Mouse (Mus musculus) neural tube, embryonic 13.5 days (tissue): ENCODE measurements around the gene Eif4g3. TPM values are rescaled to one million over a fixed set of nuclear protein-coding genes. Genes with fewer than 3 reads are reported as not detected.

Experiments
- ATAC-seq: fragments of 200-750 bp; cut with Nextera tagmentation; 2 replicates; pipeline ENCODE4 v1.8.0; 2017; ENCODE audit warnings: low read depth, mild to moderate bottlenecking, moderate TSS enrichment, moderate library complexity
- H3K27ac ChIP-seq: fragments of 300-500 bp; sonication (generic); replicated peaks from 2 replicates; pipeline ENCODE4 v1.5.1; 2015; ENCODE audit warnings: moderate library complexity, mild to moderate bottlenecking, inconsistent platforms
- H3K27me3 ChIP-seq: fragments of 300-500 bp; sonication (generic); 2 replicates; pipeline ENCODE4 v1.6.1; 2015; ENCODE audit warnings: mild to moderate bottlenecking, inconsistent platforms
- H3K36me3 ChIP-seq: fragments of 300-500 bp; sonication (generic); 2 replicates; pipeline ENCODE4 v1.6.1; 2015; ENCODE audit warnings: mild to moderate bottlenecking, inconsistent platforms
- H3K4me1 ChIP-seq: fragments of 300-500 bp; sonication (generic); replicated peaks from 2 replicates; pipeline ENCODE4 v1.6.1; 2015; ENCODE audit warnings: inconsistent platforms
- H3K4me2 ChIP-seq: fragments of 300-500 bp; sonication (generic); 2 replicates; pipeline ENCODE4 v1.6.1; 2015; ENCODE audit warnings: inconsistent platforms, mild to moderate bottlenecking, moderate library complexity
- H3K4me3 ChIP-seq: fragments of 300-500 bp; sonication (generic); 2 replicates; pipeline ENCODE4 v1.5.1; 2015; ENCODE audit warnings: mild to moderate bottlenecking, inconsistent platforms
- H3K9ac ChIP-seq: fragments of 300-500 bp; sonication (generic); 2 replicates; pipeline ENCODE4 v1.6.1; 2015; ENCODE audit warnings: moderate library complexity, mild to moderate bottlenecking, inconsistent platforms
- H3K9me3 ChIP-seq: fragments of 300-500 bp; sonication (generic); 2 replicates; pipeline ENCODE4 v1.6.1; 2016; ENCODE audit warnings: inconsistent platforms
- WGBS: fragments of 180-500 bp; shearing (Covaris S2); methylation state at CpG from one replicate; pipeline ENCODE4 v1.1.7; 2015; 5-methylcytosine and 5-hydroxymethylcytosine counted together
- polyA plus RNA-seq: library from polyadenylated mRNA; unstranded; fragments of >200 nt; fragmentation: Nextera tagmentation; extraction: Ambion mirVana; gene quantifications from 2 replicates; pipeline ENCODE4 v1.2.1, GENCODE M21; 2015

The Eif4g3 gene
- polyA plus RNA-seq, 1 experiment from 2014 or later, result 51.1 TPM

DNA sequence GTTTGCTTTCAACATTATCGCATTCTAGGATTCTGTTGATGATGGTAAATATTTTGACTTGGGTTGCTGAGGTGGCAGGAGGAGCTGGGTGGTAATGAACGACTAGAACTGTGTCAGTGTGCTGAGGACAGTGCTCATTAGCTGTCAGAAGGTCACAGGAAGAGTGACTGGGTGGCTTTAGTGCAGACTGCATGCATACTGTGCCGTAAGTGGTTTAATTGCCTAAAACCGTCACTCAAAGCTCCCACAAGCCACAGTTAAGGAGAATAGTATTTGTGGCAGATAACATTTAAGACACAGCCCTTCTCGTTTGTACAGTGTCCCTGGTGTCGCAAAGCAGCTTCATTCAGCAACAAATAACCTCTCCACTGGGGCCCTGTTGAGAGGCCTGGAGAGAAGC lies 78.7 kb downstream of the Eif4g3 start:
- Histone ChIP-seq H3K27me3 (no peaks in the 10 kb centered on the region), H3K9me3 (no peaks in the 10 kb centered on the region), H3K4me3 (no peak overlapping the region), H3K4me1 (peaks cover 16% of the 10 kb centered on the region; the same call in 1 of the 2 replicates), H3K4me2 (no peak overlapping the region), H3K9ac (no peak overlapping the region), H3K27ac (no peak overlapping the region), H3K36me3 (peaks cover 21% of the 10 kb centered on the region)
- ATAC-seq, result no peak
- 61% methylated on average over 6 of the region's 6 CpGs for WGBS

DNA sequence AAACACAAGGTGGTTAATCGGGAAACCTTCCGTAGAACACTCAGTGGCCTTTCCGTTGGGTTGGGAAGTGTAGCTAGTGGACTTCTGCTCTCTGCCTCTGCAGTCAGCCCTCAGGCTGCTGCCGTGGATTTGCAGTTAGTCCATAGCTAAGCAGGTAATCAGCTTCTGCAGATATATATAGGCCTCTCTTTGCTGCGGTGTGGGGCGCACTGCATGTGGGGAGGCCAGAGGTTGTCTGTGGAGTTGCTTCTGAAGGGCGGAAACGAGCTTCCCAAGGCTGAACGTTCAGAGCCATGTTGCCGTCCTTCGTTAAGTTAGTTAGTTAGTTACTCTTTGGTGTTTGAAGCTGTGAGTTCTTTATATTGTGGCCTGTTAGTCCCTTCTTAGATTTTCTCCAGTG lies 80.3 kb downstream of the Eif4g3 start:
- Histone ChIP-seq H3K9ac (no peak overlapping the region), H3K4me2 (no peak overlapping the region), H3K4me1 (peaks cover 16% of the 10 kb centered on the region; the same call in 1 of the 2 replicates), H3K27me3 (no peaks in the 10 kb centered on the region), H3K27ac (no peak overlapping the region), H3K36me3 (peaks cover 5% of the 10 kb centered on the region), H3K9me3 (no peaks in the 10 kb centered on the region), H3K4me3 (no peak overlapping the region)
- ATAC-seq, result no peak
- WGBS, result 94% methylated on average over 11 of the region's 11 CpGs

DNA sequence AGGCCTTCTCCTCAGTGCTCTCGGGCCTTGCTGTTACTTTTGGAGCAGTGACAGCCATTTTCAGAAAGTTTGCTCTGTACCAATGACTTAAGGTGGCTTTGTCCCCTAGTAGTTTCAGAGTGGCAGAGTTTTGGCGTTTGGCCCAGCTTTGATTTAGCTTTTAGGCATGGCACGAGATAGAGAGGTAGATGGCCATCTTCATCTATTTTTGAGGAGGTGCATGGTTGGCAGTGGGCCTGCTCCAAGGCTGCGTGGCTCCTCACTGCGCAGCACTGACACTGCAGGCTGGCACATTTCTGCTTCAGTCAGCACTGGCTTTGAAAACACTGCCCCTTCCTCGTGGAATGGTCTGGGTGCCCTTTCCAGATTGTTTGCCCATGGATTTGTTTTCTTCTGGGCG lies 80.7 kb downstream of the Eif4g3 start:
- no peak overlapping the region for H3K27ac ChIP-seq
- H3K4me3 ChIP-seq, result no peak overlapping the region
- H3K27me3 ChIP-seq, result no peaks in the 10 kb centered on the region
- H3K9me3 ChIP-seq, result no peaks in the 10 kb centered on the region
- no peak overlapping the region for H3K9ac ChIP-seq
- peaks cover 5% of the 10 kb centered on the region for H3K36me3 ChIP-seq
- peaks cover 12% of the 10 kb centered on the region; the same call in 1 of the 2 replicates for H3K4me1 ChIP-seq
- no peak for ATAC-seq
- H3K4me2 ChIP-seq, result no peak overlapping the region
- WGBS, result 78% methylated on average over 7 of the region's 7 CpGs

DNA sequence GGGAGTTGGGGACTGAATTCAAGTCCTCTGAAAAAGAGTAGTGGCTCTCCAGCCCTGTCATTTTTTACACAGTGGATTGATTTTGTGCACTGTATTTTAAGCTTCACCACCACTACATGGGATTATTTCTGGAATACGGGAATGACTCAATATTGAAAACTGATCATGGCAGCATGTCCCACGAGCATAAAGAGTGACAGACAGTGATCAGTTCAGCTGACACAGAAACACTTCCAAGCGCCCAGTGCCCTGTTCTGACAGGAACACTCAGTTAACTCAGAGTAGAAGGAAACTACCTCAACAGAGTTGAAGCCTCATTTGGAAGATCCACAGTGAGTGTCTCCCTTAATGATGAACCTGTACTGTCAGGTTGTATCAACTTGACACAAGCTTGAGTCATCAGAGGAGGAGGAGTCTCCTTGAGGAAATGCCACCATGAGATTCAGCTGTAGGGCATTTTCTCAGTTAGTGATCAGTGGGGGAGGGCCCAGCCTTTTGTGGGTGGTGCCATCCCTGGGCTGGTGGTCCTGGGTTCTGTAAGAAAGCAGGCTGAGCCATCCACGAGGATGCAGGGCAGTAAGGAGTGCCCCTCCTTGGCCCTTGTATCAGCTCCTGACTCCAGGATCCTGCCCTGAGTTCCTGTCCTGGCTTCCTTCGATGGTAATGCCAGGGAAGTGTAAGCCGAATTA lies 82.2 kb downstream of the Eif4g3 start:
- H3K4me3 ChIP-seq, result no peak overlapping the region
- 75% methylated on average over 6 of the region's 6 CpGs for WGBS
- peaks cover 10% of the 10 kb centered on the region; the same call in 1 of the 2 replicates for H3K4me1 ChIP-seq
- H3K9me3 ChIP-seq, result no peaks in the 10 kb centered on the region
- no peak overlapping the region for H3K9ac ChIP-seq
- no peaks in the 10 kb centered on the region for H3K27me3 ChIP-seq
- H3K4me2 ChIP-seq, result no peak overlapping the region
- H3K36me3 ChIP-seq, result no peaks in the 10 kb centered on the region
- ATAC-seq, result no peak
- no peak overlapping the region for H3K27ac ChIP-seq

DNA sequence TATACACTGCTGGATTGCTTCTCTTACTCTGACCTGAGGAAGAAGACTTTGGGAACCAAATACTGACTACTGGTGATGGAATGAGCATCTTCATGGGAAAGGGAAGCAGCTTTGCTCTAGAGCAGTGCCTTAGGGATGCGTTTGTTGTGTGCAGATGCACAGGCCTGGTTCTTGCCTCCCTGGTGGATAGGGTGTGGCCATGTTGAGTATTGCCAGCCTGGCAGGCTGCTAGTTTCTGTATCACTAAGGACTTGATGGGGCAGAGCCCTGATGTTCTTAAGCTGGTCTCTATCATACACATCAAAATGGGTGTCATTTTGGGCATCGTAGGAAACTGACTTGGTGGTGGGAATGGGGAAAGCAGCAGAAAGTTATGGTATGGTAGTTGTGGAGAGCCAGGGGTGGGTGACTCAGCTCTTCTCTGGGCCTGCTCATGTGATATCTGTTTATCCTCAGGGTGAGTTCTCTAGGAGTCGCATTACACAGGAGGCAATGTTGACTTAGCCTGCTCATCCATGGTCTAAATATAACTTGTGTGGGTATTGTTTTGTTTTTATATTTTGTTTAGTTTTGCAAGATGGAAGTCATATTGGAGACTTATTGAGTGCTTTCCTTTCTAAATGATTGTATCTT lies 85.0 kb downstream of the Eif4g3 start:
- H3K4me3 ChIP-seq, result no peak overlapping the region
- no peak overlapping the region for H3K4me2 ChIP-seq
- peaks cover 26% of the 10 kb centered on the region for H3K4me1 ChIP-seq
- no peak for ATAC-seq
- H3K9ac ChIP-seq, result no peak overlapping the region
- no peak overlapping the region for H3K27ac ChIP-seq
- H3K9me3 ChIP-seq, result no peaks in the 10 kb centered on the region
- 98% methylated on average over 3 of the region's 3 CpGs for WGBS
- peaks cover 2% of the 10 kb centered on the region for H3K36me3 ChIP-seq
- no peaks in the 10 kb centered on the region for H3K27me3 ChIP-seq

DNA sequence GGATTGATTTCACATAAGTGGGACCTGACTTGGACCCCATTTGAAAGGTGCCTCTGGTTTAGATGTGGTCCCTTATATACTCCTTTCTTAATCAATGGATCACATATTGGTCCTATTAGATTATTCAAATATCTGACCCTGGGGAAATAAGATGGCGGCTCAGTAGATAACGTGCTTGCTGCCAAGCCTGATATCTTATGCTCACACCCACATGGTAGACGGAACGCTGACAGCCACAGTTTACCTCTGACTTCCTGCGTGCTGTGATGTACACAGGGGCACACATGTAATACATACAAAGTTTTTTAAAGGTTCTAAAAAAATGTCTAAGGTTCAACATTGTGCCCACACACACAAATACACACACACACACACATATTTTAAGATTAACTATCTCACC lies 86.4 kb downstream of the Eif4g3 start:
- no peak for ATAC-seq
- no peaks in the 10 kb centered on the region for H3K9me3 ChIP-seq

DNA sequence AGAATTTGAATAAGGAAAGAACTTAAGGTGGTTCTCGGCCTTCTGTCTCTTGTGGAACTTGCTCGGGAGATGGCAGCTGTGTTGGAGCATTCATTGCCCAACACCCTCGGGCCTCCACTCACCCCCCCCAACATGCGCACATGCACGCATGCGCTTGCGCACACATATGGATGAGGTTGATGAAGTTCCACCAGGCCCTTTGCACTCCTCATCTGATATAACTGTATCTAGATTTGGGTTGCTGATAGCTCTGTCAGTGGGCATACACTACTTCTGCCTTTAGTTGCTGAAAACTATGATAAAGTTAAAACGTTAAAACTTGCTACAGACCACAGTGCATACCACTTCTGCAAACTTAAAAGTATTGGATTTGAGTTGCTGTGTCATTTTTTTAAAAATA lies 89.6 kb downstream of the Eif4g3 start:
- Histone ChIP-seq H3K9ac (no peak overlapping the region), H3K9me3 (no peaks in the 10 kb centered on the region), H3K27me3 (no peaks in the 10 kb centered on the region), H3K4me2 (no peak overlapping the region), H3K4me1 (peaks cover 49% of the 10 kb centered on the region), H3K27ac (no peak overlapping the region), H3K36me3 (peaks cover 38% of the 10 kb centered on the region), H3K4me3 (no peak overlapping the region)
- WGBS, result 79% methylated on average over 8 of the region's 8 CpGs
- ATAC-seq, result no peak

More for the DNA sequence above, 86.4 kb downstream of the Eif4g3 start:
- Histone ChIP-seq H3K4me3 (no peak overlapping the region), H3K9ac (no peak overlapping the region), H3K27me3 (no peaks in the 10 kb centered on the region), H3K27ac (no peak overlapping the region), H3K4me2 (no peak overlapping the region), H3K36me3 (peaks cover 15% of the 10 kb centered on the region), H3K4me1 (peaks cover 30% of the 10 kb centered on the region)
- 88% methylated on average over 5 of the region's 5 CpGs for WGBS

DNA sequence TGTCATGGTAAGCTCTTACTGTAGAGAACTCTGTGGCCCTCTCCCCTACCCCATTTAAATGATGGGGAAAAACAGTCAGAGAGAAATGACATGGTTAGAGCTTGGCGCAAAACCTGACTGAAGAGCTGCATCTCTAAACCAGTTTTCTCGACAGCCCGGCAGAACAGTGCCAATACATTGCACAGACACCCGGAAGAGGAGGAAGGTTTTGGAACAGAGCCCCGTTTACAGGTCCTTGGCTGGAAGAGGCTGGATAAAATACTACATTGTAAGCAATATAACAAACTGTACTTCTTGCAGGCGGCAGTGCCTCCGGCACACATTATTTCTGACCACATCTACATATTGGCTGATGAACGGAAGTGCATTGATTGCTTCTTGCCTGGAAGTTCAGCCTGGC lies 91.3 kb downstream of the Eif4g3 start:
- Histone ChIP-seq H3K9ac (no peak overlapping the region), H3K9me3 (no peaks in the 10 kb centered on the region), H3K4me1 (peaks cover 49% of the 10 kb centered on the region), H3K4me2 (no peak overlapping the region), H3K36me3 (peaks cover 42% of the 10 kb centered on the region), H3K4me3 (no peak overlapping the region), H3K27ac (peak overlapping the region; percentile 68), H3K27me3 (no peaks in the 10 kb centered on the region)
- no peak for ATAC-seq
- WGBS, result 83% methylated on average over 8 of the region's 8 CpGs

DNA sequence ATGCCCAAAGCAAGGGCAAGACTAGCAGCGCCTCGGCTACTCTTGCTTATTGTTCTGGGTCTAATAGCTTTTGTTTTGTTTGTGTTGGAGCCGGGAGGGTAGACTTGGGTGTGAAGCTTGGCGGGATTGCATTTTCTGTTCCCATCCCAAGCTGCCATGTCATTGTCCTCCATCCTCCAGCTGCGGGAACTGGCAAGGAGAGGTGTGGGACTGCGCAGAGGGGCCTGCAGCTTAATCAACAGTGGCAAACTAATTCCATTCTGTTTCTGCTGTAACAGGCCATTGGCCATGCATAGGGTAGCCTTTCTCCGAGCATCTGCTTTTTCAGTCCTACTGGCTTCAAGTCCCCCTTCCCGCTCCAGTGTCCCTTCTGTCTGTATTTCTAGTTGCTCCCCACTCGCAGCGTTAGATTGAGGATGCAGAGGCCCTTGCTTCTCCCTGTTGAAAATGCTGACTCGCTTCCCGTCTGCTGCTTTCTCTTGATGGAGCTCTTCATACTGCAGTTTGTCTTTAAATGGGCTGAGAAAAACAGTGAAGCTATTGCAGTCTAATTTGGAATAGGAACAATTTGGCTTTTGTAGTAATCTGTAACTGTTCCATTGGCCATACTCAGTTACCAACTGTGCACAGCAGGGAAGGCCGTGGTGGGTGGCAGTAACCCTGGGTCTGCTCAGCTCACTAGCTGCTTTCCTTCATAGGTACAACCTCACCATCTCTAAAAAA lies 92.2 kb downstream of the Eif4g3 start:
- no peak overlapping the region for H3K4me3 ChIP-seq
- no peak overlapping the region for H3K4me2 ChIP-seq
- WGBS, result 52% methylated on average over 13 of the region's 13 CpGs
- no peaks in the 10 kb centered on the region for H3K27me3 ChIP-seq
- H3K36me3 ChIP-seq, result peaks cover 49% of the 10 kb centered on the region
- no peak overlapping the region for H3K9ac ChIP-seq
- ATAC-seq, result peak; percentile 33; the same call in 1 of the 2 replicates
- H3K4me1 ChIP-seq, result peaks cover 49% of the 10 kb centered on the region
- H3K9me3 ChIP-seq, result no peaks in the 10 kb centered on the region
- peak overlapping the region; percentile 68 for H3K27ac ChIP-seq

DNA sequence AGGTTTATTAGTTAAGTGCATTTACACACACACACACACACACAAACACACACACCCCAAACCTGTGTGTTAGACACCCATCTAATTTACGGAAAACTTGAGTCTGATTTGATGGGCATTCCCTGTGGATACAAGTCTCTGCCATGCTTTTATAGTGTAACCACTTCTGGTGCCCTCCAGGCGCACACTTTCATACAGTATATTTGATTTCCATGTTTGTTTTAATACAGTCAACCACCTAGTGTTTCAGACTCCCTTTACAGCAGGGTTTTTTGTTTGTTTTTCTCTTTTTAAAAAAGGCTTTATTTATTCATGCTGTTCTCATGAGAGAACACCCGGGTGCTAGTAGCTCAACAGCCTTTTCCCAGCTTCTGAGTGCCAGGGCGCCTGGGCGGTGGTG lies 94.1 kb downstream of the Eif4g3 start:
- ATAC-seq, result no peak
- Histone ChIP-seq H3K4me3 (no peak overlapping the region), H3K27me3 (no peaks in the 10 kb centered on the region), H3K4me1 (peaks cover 35% of the 10 kb centered on the region), H3K9me3 (no peaks in the 10 kb centered on the region), H3K36me3 (peaks cover 51% of the 10 kb centered on the region), H3K9ac (no peak overlapping the region), H3K4me2 (no peak overlapping the region), H3K27ac (no peak overlapping the region)
- WGBS, result 85% methylated on average over 5 of the region's 5 CpGs

DNA sequence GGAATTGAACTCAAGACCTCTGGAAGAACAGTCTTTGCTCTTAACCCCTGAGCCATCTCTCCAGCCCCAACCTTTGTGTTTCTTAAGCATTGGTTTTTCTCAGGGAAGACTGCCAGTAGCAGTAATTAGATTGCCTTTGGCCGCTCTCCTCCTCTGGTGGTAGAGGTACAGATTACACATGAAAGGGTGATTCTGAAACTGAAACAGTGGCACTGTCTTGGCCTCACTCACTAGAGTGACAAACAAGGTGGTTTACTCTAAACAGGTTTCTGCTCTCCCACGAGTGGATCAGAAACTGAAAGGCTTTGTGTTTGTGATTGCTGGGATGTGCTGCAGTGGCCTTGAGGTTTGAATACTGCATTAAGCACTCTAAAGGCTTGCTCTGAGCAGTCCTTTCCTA lies 96.7 kb downstream of the Eif4g3 start:
- H3K27ac ChIP-seq, result no peak overlapping the region
- ATAC-seq, result no peak
- H3K4me1 ChIP-seq, result peaks cover 19% of the 10 kb centered on the region
- 86% methylated on average over 2 of the region's 2 CpGs for WGBS
- no peaks in the 10 kb centered on the region for H3K27me3 ChIP-seq
- peaks cover 38% of the 10 kb centered on the region; the same call in 1 of the 2 replicates for H3K36me3 ChIP-seq
- H3K4me3 ChIP-seq, result no peak overlapping the region
- H3K9me3 ChIP-seq, result no peaks in the 10 kb centered on the region
- H3K9ac ChIP-seq, result no peak overlapping the region
- H3K4me2 ChIP-seq, result no peak overlapping the region

DNA sequence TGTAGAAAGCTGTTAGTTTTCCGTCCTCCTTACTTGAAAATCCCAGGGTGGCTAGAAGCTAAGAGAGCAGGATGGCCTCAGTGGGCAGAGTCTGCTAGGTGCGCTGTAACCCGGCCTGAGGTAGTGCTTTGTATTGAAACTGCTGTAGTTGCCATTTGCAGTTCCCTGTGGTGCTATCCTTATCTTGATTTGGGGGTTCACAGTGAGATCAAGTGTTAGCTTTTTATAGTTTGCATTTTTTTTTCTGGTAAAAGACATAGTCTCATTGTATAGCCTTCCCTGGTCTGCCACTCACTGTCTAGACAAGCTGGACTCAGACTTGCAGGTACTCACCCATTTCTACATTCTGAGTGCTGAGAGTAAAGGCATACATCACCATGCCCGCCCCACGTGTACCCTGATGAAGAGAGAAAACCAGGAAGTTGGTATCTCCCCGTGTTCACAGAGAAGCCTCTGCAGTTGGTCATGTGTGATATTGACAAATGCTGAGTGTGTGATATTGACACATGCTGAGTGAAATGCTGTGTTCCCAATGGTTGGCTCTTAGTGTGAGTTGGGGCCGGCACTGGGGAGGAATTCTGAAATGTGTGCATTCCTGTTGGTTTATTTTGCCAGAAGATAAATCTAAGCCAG lies 98.9 kb downstream of the Eif4g3 start:
- H3K36me3 ChIP-seq, result peaks cover 26% of the 10 kb centered on the region; the same call in 1 of the 2 replicates

More for the DNA sequence above, 98.9 kb downstream of the Eif4g3 start:
- Histone ChIP-seq H3K9me3 (no peaks in the 10 kb centered on the region), H3K9ac (no peak overlapping the region), H3K27me3 (no peaks in the 10 kb centered on the region), H3K4me1 (peaks cover 3% of the 10 kb centered on the region; the same call in 1 of the 2 replicates), H3K27ac (no peak overlapping the region), H3K4me3 (no peak overlapping the region), H3K4me2 (no peak overlapping the region)
- 89% methylated on average over 7 of the region's 7 CpGs for WGBS
- no peak for ATAC-seq
